Mouse (Mus musculus): ENCODE data around the gene Lemd1.

Lemd1 gene

GRCm38 (mm10) chr1:132287445-132287844 is 96.2 kb downstream of the Lemd1 start:
- intact Hi-C loops (cut with DNase I) = no loop called here

- intact Hi-C loops (cut with DNase I) = no loop called here
Observed at GRCm38 (mm10) chr1:132287991-132288451, 96.8 kb downstream of the Lemd1 start.

GRCm38 (mm10) chr1:132289965-132290364 is 98.7 kb downstream of the Lemd1 start:
- intact Hi-C loops (cut with DNase I) = no loop called here

GRCm38 (mm10) chr1:132290921-132291675 is 99.9 kb downstream of the Lemd1 start:
- intact Hi-C loops (cut with DNase I) = no loop called here

GRCm38 (mm10) chr1:132291706-132292105 is 100.5 kb downstream of the Lemd1 start:
- intact Hi-C loops (cut with DNase I) = no loop called here

GRCm38 (mm10) chr1:132292318-132293129 is 101.3 kb downstream of the Lemd1 start:
- intact Hi-C loops (cut with DNase I) = no loop called here

- intact Hi-C loops (cut with DNase I) = no loop called here
Observed at GRCm38 (mm10) chr1:132295506-132295905, 104.3 kb downstream of the Lemd1 start.

- intact Hi-C loops (cut with DNase I) = no loop called here
Observed at GRCm38 (mm10) chr1:132296051-132296450, 104.8 kb downstream of the Lemd1 start.

GRCm38 (mm10) chr1:132298425-132298800 is 107.2 kb downstream of the Lemd1 start, which contains the start of gene Klhdc8a:
TSS of gene Klhdc8a (plus strand) at chr1:132298626.
- intact Hi-C loops (cut with DNase I) = no loop called here

GRCm38 (mm10) chr1:132298801-132299464 is 107.7 kb downstream of the Lemd1 start:
- intact Hi-C loops (cut with DNase I) = no loop called here

- intact Hi-C loops (cut with DNase I) = no loop called here
Observed at GRCm38 (mm10) chr1:132299744-132300143, 108.5 kb downstream of the Lemd1 start.

- intact Hi-C loops (cut with DNase I) = no loop called here
Observed at GRCm38 (mm10) chr1:132301242-132301641, 110.0 kb downstream of the Lemd1 start.

GRCm38 (mm10) chr1:132302341-132302866 is 111.2 kb downstream of the Lemd1 start:
- intact Hi-C loops (cut with DNase I) = no loop called here

- intact Hi-C loops (cut with DNase I) = loop anchor here (5.0 kb wide), 1 partner anchor 147 kb away; no protein-coding TSS in a partner anchor
Observed at GRCm38 (mm10) chr1:132304618-132305214, 113.5 kb downstream of the Lemd1 start.

GRCm38 (mm10) chr1:132306160-132306559 is 114.9 kb downstream of the Lemd1 start:
- intact Hi-C loops (cut with DNase I) = loop anchor here (5.0 kb wide), 1 partner anchor 149 kb away; no protein-coding TSS in a partner anchor

- intact Hi-C loops (cut with DNase I) = loop anchor here (5.0 kb wide), 1 partner anchor 150 kb away; no protein-coding TSS in a partner anchor
Observed at GRCm38 (mm10) chr1:132306808-132307207, 115.6 kb downstream of the Lemd1 start.

GRCm38 (mm10) chr1:132307962-132308361 is 116.7 kb downstream of the Lemd1 start:
- intact Hi-C loops (cut with DNase I) = loop anchor here (5.0 kb wide), 1 partner anchor 151 kb away; no protein-coding TSS in a partner anchor

GRCm38 (mm10) chr1:132308674-132309073 is 117.4 kb downstream of the Lemd1 start:
- intact Hi-C loops (cut with DNase I) = loop anchor here (5.0 kb wide), 1 partner anchor 151 kb away; no protein-coding TSS in a partner anchor

Data from adrenal gland (tissue).